Mouse (Mus musculus): Measurements from ENCODE around the gene Sash3. TPM values are rescaled to one million over a fixed set of nuclear protein-coding genes. Genes with fewer than 3 reads are reported as not detected.

Gene Sash3
- polyA plus RNA-seq, 1 experiment from 2014 or later = 1.2 TPM

DNA sequence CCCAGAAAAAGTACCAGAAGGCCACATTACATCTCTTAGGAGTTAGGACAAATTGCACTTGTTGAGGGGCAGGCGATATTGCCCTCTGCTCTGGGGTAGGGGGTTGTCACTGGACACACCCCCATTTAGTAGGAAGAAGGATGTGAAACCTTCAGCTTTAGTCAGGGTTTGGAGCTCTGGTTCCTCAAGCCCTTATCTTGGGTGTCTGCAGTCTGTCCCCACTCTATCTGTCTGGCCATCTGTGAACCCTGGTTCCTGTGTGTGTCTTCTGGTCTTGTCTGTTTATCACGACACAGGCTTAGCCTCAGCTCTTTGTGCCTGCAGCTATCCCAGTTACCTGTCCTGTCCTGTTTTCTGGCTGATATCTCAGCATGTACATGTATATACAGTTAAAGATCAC lies 7.2 kb downstream of the Sash3 start:
- ATAC-seq (ENCODE audit: low FRiP score, low TSS enrichment) (no peak), DNase-seq (no peak)
- no peaks in the 10 kb centered on the region for H3K4me1 ChIP-seq (ENCODE audit: control insufficient read depth, insufficient read depth, low read length)
- no peak overlapping the region for H3K4me3 ChIP-seq (replicated peaks; ENCODE audit: low read depth, low read length)
- H3K27ac ChIP-seq (replicated peaks; ENCODE audit: low read depth, low read length) = no peak overlapping the region
- H3K9ac ChIP-seq (replicated peaks; ENCODE audit: low read length) = no peak overlapping the region
- WGBS = 89% methylated on average over 2 of the region's 2 CpGs
- no peak overlapping the region for H3K4me2 ChIP-seq (ENCODE audit: low read length)
- no peaks in the 10 kb centered on the region for H3K9me3 ChIP-seq (ENCODE audit: control insufficient read depth, low read length)
- no peaks in the 10 kb centered on the region for H3K36me3 ChIP-seq (ENCODE audit: control insufficient read depth, insufficient read depth, low read length)
- no peaks in the 10 kb centered on the region for H3K27me3 ChIP-seq (ENCODE audit: control insufficient read depth, insufficient read depth, low read length)

DNA sequence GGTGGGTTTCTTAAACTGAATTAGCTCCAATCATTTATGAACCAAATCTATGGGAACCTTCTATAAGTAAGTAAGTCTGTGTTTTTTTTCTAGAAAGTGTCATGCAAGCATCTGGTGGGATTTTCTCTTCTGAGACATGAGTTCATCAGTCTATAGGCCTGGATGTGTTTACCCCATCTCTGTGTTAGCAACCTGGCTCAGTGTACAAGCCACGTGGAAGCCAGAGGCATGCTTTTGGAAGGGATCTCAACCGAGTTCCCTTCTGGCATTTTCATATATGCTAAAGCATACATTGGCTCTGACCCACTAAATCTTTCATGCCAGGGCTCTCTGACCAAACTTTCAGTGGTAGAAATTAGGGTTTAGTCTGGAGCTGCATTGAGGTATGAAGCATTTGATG lies 7.7 kb downstream of the Sash3 start:
- WGBS = 69% methylated on average over 2 of the region's 2 CpGs
- Histone ChIP-seq H3K4me2 (ENCODE audit: low read length) (no peak overlapping the region), H3K27ac (replicated peaks; ENCODE audit: low read depth, low read length) (no peak overlapping the region), H3K9ac (replicated peaks; ENCODE audit: low read length) (no peak overlapping the region), H3K4me1 (ENCODE audit: control insufficient read depth, insufficient read depth, low read length) (no peaks in the 10 kb centered on the region), H3K9me3 (ENCODE audit: control insufficient read depth, low read length) (no peaks in the 10 kb centered on the region), H3K4me3 (replicated peaks; ENCODE audit: low read depth, low read length) (no peak overlapping the region), H3K36me3 (ENCODE audit: control insufficient read depth, insufficient read depth, low read length) (no peaks in the 10 kb centered on the region), H3K27me3 (ENCODE audit: control insufficient read depth, insufficient read depth, low read length) (no peaks in the 10 kb centered on the region)
- DNase-seq = no peak
- no peak for ATAC-seq (ENCODE audit: low FRiP score, low TSS enrichment)

DNA sequence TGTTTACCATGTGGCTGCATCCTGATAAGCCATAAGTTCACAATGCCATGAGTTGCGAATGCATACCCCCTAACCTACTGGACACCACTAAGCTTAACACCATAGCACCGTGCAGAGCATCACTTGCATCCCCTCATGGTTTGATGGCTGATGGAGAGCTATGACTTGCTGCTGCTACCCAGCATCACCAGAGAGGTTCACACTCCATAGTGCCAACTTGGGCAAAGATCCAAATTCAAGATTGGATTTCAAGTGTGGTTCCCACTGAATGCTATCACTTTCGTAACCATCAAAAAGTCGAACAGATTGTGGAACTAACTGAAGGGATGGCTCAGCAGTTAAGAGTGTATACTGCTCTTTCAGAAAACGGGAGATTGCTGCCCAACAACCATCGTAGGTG lies 9.3 kb downstream of the Sash3 start:
- Histone ChIP-seq H3K27me3 (ENCODE audit: control insufficient read depth, insufficient read depth, low read length) (no peaks in the 10 kb centered on the region), H3K36me3 (ENCODE audit: control insufficient read depth, insufficient read depth, low read length) (no peaks in the 10 kb centered on the region), H3K4me1 (ENCODE audit: control insufficient read depth, insufficient read depth, low read length) (no peaks in the 10 kb centered on the region), H3K27ac (replicated peaks; ENCODE audit: low read depth, low read length) (no peak overlapping the region), H3K9ac (replicated peaks; ENCODE audit: low read length) (no peak overlapping the region), H3K9me3 (ENCODE audit: control insufficient read depth, low read length) (no peaks in the 10 kb centered on the region; the same call in 1 of the 2 replicates), H3K4me3 (replicated peaks; ENCODE audit: low read depth, low read length) (no peak overlapping the region), H3K4me2 (ENCODE audit: low read length) (no peak overlapping the region)
- DNase-seq = no peak
- ATAC-seq (ENCODE audit: low FRiP score, low TSS enrichment) = no peak
- 91% methylated on average over 6 of the region's 6 CpGs for WGBS

DNA sequence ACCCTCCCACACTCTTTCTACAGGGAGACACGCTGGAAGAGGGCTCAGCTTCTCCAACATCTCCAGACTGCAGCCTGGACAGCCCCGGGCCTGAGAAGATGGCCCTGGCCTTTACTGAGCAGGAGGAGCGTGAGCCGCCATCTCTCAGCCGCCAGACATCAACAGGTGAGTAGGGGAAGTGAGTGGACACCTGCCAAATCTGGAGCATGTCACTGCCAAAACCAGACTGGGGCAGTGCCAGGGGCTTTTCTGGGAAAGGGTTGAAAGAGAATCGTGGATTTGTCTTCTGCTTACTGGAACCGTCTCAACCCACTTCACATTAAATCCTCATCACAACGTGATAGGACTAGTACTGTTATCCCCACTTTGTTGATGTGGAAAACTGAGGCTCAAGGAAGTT lies 11.2 kb downstream of the Sash3 start:
- WGBS = 87% methylated on average over 8 of the region's 8 CpGs
- H3K27ac ChIP-seq (replicated peaks; ENCODE audit: low read depth, low read length) = no peak overlapping the region
- no peaks in the 10 kb centered on the region; the same call in 1 of the 2 replicates for H3K9me3 ChIP-seq (ENCODE audit: control insufficient read depth, low read length)
- H3K4me3 ChIP-seq (replicated peaks; ENCODE audit: low read depth, low read length) = no peak overlapping the region
- H3K4me1 ChIP-seq (ENCODE audit: control insufficient read depth, insufficient read depth, low read length) = no peaks in the 10 kb centered on the region
- ATAC-seq (ENCODE audit: low FRiP score, low TSS enrichment) (no peak), DNase-seq (no peak)
- H3K9ac ChIP-seq (replicated peaks; ENCODE audit: low read length) = no peak overlapping the region
- H3K4me2 ChIP-seq (ENCODE audit: low read length) = no peak overlapping the region
- no peaks in the 10 kb centered on the region for H3K27me3 ChIP-seq (ENCODE audit: control insufficient read depth, insufficient read depth, low read length)
- no peaks in the 10 kb centered on the region for H3K36me3 ChIP-seq (ENCODE audit: control insufficient read depth, insufficient read depth, low read length)

DNA sequence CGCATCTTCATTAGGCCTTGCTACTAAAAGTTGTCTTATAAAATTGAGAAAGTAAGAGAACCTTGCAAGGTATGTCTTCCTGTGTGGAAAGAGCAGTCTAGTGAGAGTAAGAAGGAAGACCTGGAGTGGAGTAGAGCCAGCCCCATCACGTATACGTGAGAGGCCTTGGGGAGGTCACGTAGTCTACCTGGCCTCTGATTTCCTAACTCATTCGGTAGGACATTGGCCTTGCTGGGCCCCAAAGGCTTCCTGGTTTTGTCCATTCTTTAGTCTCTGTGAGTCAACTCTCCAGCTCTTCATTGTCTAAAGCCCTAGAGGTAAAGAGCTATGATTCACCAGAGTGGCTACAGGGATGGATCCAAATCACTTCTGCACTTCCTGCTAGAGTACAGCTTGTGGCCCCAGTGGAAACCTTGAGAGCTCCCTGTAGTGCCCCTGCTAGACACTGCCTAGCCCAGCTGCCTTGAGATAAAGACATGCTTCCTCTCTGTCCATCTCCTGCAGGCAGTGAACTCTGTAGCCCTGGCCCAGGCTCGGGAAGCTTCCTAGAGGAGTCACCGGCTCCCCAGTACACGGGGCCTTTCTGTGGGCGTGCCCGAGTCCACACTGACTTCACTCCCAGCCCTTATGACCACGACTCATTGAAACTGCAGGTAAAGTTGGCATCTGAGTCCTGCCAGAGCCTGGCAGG lies 12.1 kb downstream of the Sash3 start:
- no peaks in the 10 kb centered on the region; the same call in 1 of the 2 replicates for H3K9me3 ChIP-seq (ENCODE audit: control insufficient read depth, low read length)
- ATAC-seq (ENCODE audit: low FRiP score, low TSS enrichment) (no peak), DNase-seq (no peak)
- H3K27me3 ChIP-seq (ENCODE audit: control insufficient read depth, insufficient read depth, low read length) = no peaks in the 10 kb centered on the region
- 92% methylated on average over 11 of the region's 11 CpGs for WGBS
- H3K27ac ChIP-seq (replicated peaks; ENCODE audit: low read depth, low read length) = no peak overlapping the region
- no peaks in the 10 kb centered on the region for H3K36me3 ChIP-seq (ENCODE audit: control insufficient read depth, insufficient read depth, low read length)
- no peak overlapping the region for H3K4me2 ChIP-seq (ENCODE audit: low read length)
- H3K4me1 ChIP-seq (ENCODE audit: control insufficient read depth, insufficient read depth, low read length) = no peaks in the 10 kb centered on the region
- H3K9ac ChIP-seq (replicated peaks; ENCODE audit: low read length) = no peak overlapping the region
- no peak overlapping the region for H3K4me3 ChIP-seq (replicated peaks; ENCODE audit: low read depth, low read length)

DNA sequence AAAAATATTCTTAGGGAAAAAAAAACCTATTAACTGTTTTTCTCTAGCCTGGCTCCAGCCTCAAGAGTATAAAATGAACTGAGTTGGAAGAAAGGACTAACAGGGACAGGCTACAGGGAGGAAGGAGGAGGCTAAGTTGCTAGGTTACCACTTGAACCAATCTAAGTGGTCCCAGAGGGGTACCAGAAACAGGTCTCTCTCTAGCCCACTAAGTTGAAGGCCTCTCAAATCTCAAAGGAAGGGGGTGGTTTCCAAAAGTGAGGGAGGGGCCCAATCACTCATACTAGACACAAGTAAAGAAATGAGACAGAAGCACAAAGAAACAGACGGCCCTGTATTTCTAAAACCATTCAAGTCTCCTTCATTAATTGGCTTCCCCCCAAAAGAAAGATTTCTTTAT lies 23.7 kb downstream of the Sash3 start:
- no peak overlapping the region for H3K9ac ChIP-seq (replicated peaks; ENCODE audit: low read length)
- H3K4me1 ChIP-seq (ENCODE audit: control insufficient read depth, insufficient read depth, low read length) = no peaks in the 10 kb centered on the region
- no peak overlapping the region for H3K27ac ChIP-seq (replicated peaks; ENCODE audit: low read depth, low read length)
- H3K9me3 ChIP-seq (ENCODE audit: control insufficient read depth, low read length) = no peaks in the 10 kb centered on the region
- no peak overlapping the region for H3K4me2 ChIP-seq (ENCODE audit: low read length)
- no peaks in the 10 kb centered on the region for H3K27me3 ChIP-seq (ENCODE audit: control insufficient read depth, insufficient read depth, low read length)
- 27% methylated on average over 1 of the region's 1 CpGs for WGBS
- DNase-seq (peak; percentile 27), ATAC-seq (ENCODE audit: low FRiP score, low TSS enrichment) (no peak)
- H3K36me3 ChIP-seq (ENCODE audit: control insufficient read depth, insufficient read depth, low read length) = peaks cover 7% of the 10 kb centered on the region; the same call in 1 of the 2 replicates
- H3K4me3 ChIP-seq (replicated peaks; ENCODE audit: low read depth, low read length) = no peak overlapping the region

DNA sequence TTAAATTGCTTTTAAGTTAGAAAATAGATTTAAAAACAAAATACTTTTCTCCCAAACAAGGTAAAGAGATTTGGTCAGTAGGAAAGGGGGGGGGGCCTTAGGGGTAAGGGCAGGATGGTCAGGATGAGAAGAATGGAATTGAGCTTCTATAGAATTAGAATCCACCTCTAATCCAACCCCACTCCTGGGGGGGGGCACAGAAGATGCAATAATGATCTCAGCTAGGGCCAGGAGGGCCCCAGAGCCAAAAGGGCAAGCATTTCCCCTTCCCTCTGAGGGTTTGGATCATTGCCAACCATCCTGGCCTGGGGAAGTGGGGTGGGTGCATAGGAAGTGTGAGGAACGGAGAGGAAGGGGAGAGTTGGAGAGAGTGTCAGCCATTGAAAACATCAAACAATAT lies 24.1 kb downstream of the Sash3 start:
- Histone ChIP-seq H3K4me1 (ENCODE audit: control insufficient read depth, insufficient read depth, low read length) (no peaks in the 10 kb centered on the region), H3K9me3 (ENCODE audit: control insufficient read depth, low read length) (no peaks in the 10 kb centered on the region), H3K4me3 (replicated peaks; ENCODE audit: low read depth, low read length) (no peak overlapping the region), H3K4me2 (ENCODE audit: low read length) (no peak overlapping the region), H3K27me3 (ENCODE audit: control insufficient read depth, insufficient read depth, low read length) (no peaks in the 10 kb centered on the region), H3K36me3 (ENCODE audit: control insufficient read depth, insufficient read depth, low read length) (peaks cover 7% of the 10 kb centered on the region; the same call in 1 of the 2 replicates), H3K9ac (replicated peaks; ENCODE audit: low read length) (no peak overlapping the region), H3K27ac (replicated peaks; ENCODE audit: low read depth, low read length) (no peak overlapping the region)
- WGBS = 38% methylated on average over 1 of the region's 1 CpGs
- DNase-seq (peak; percentile 4), ATAC-seq (ENCODE audit: low FRiP score, low TSS enrichment) (no peak)

DNA sequence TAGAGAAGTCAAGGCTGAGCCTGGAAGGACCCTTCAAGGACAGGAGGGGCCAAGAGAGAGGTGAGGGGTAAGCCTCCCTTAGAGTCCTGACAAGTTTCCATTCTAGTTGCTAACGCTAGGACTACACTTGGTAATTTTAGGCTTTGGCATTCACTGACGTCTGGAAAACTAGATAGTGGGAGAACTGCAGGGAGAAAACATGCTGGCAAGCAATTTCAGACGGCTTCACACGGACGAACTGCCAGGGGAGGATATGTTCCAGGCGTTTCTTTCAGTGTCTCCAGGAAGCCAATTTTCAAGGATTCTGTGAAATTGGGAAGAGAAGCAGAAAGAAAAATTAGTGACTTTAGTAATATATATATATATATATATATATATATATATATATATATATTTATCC lies 35.6 kb downstream of the Sash3 start:
- Histone ChIP-seq H3K4me3 (replicated peaks; ENCODE audit: low read depth, low read length) (no peak overlapping the region), H3K36me3 (ENCODE audit: control insufficient read depth, insufficient read depth, low read length) (peaks cover 18% of the 10 kb centered on the region), H3K4me1 (ENCODE audit: control insufficient read depth, insufficient read depth, low read length) (no peaks in the 10 kb centered on the region), H3K27me3 (ENCODE audit: control insufficient read depth, insufficient read depth, low read length) (no peaks in the 10 kb centered on the region), H3K27ac (replicated peaks; ENCODE audit: low read depth, low read length) (no peak overlapping the region), H3K9ac (replicated peaks; ENCODE audit: low read length) (no peak overlapping the region), H3K9me3 (ENCODE audit: control insufficient read depth, low read length) (no peaks in the 10 kb centered on the region), H3K4me2 (ENCODE audit: low read length) (no peak overlapping the region)
- ATAC-seq (ENCODE audit: low FRiP score, low TSS enrichment) (no peak), DNase-seq (no peak)
- WGBS = 83% methylated on average over 6 of the region's 6 CpGs

DNA sequence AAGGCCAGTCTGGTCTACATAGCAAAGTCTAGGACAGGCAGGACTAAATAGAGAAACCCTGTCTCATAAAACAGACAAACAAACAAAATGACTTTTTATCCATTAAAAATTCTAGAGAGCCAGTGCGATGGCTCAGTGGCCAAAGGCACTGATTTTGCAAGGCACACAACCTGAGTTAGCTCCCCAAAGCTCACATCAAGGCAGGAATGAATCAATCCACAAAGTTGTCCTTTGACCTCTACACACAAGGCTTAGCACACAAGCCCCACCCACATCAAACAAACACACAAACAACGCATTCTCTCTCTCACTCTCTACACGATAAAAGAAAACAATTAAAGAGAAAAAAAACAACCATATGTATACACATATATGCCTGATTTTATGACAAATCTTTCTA lies 38.5 kb downstream of the Sash3 start:
- Histone ChIP-seq H3K4me2 (ENCODE audit: low read length) (no peak overlapping the region), H3K4me3 (replicated peaks; ENCODE audit: low read depth, low read length) (no peak overlapping the region), H3K4me1 (ENCODE audit: control insufficient read depth, insufficient read depth, low read length) (no peaks in the 10 kb centered on the region), H3K27me3 (ENCODE audit: control insufficient read depth, insufficient read depth, low read length) (no peaks in the 10 kb centered on the region), H3K9ac (replicated peaks; ENCODE audit: low read length) (no peak overlapping the region), H3K36me3 (ENCODE audit: control insufficient read depth, insufficient read depth, low read length) (peaks cover 8% of the 10 kb centered on the region; the same call in 1 of the 2 replicates), H3K27ac (replicated peaks; ENCODE audit: low read depth, low read length) (no peak overlapping the region), H3K9me3 (ENCODE audit: control insufficient read depth, low read length) (no peaks in the 10 kb centered on the region)
- no peak for DNase-seq
- no peak for ATAC-seq (ENCODE audit: low FRiP score, low TSS enrichment)
- WGBS = 78% methylated on average over 3 of the region's 3 CpGs
